Mouse (Mus musculus): ENCODE results near the gene C1qtnf1. TPM values are rescaled to one million over a fixed set of nuclear protein-coding genes. Genes with fewer than 3 reads are reported as not detected.

The C1qtnf1 gene
- total RNA-seq, 2 experiments from 2014 or later: 3.3 to 4.8 TPM

GRCm38 (mm10) chr11:118445843-118446242 lies 17.8 kb downstream of the C1qtnf1 start:
- peak; percentile 58 to 74 for DNase-seq (ENCODE audit: extremely low spot score in 1 of 2, low spot score in 2 of 2)
- no peak overlapping the region for H3K27ac ChIP-seq
- intact Hi-C loops (cut with DNase I): loop anchor here (1.0 to 2.0 kb wide), 2 partner anchors 45 to 293 kb away; no protein-coding TSS in a partner anchor
- no peak overlapping the region for H3K4me3 ChIP-seq
- TF ChIP-seq CTCF (IDR thresholded peaks at IDR 0.05): peak; percentile 98

GRCm38 (mm10) chr11:118447346-118447745 lies 19.3 kb downstream of the C1qtnf1 start:
- intact Hi-C loops (cut with DNase I): loop anchor here (2.0 kb wide), 1 partner anchor 43 kb away; no protein-coding TSS in a partner anchor
- no peak for TF ChIP-seq CTCF (IDR thresholded peaks at IDR 0.05)
- DNase-seq (ENCODE audit: extremely low spot score in 1 of 2, low spot score in 2 of 2): no peak
- H3K4me3 ChIP-seq: no peak overlapping the region
- H3K27ac ChIP-seq: no peak overlapping the region

GRCm38 (mm10) chr11:118448385-118448784 lies 20.4 kb downstream of the C1qtnf1 start:
- Histone ChIP-seq H3K27ac (no peak overlapping the region), H3K4me3 (no peak overlapping the region)
- DNase-seq (ENCODE audit: extremely low spot score in 1 of 2, low spot score in 2 of 2): no peak
- TF ChIP-seq CTCF (IDR thresholded peaks at IDR 0.05): no peak
- intact Hi-C loops (cut with DNase I): no loop called here

GRCm38 (mm10) chr11:118451211-118451610 lies 23.2 kb downstream of the C1qtnf1 start:
- intact Hi-C loops (cut with DNase I): no loop called here
- TF ChIP-seq CTCF (IDR thresholded peaks at IDR 0.05): no peak
- no peak for DNase-seq (ENCODE audit: extremely low spot score in 1 of 2, low spot score in 2 of 2)
- H3K4me3 ChIP-seq: no peak overlapping the region
- H3K27ac ChIP-seq: no peak overlapping the region

- no peak for DNase-seq (ENCODE audit: extremely low spot score in 1 of 2, low spot score in 2 of 2)
- no peak for TF ChIP-seq CTCF (IDR thresholded peaks at IDR 0.05)
- intact Hi-C loops (cut with DNase I): no loop called here
- H3K4me3 ChIP-seq: no peak overlapping the region
- H3K27ac ChIP-seq: no peak overlapping the region
Observed at GRCm38 (mm10) chr11:118452955-118453354, 25.0 kb downstream of the C1qtnf1 start.

GRCm38 (mm10) chr11:118453886-118454671 lies 26.1 kb downstream of the C1qtnf1 start:
- H3K27ac ChIP-seq: no peak overlapping the region
- intact Hi-C loops (cut with DNase I): no loop called here
- no peak overlapping the region for H3K4me3 ChIP-seq
- no peak for DNase-seq (ENCODE audit: extremely low spot score in 1 of 2, low spot score in 2 of 2)
- TF ChIP-seq CTCF (IDR thresholded peaks at IDR 0.05): no peak; the same call in 1 of the 2 replicates

- H3K27ac ChIP-seq: no peak overlapping the region
- no peak for TF ChIP-seq CTCF (IDR thresholded peaks at IDR 0.05)
- no peak for DNase-seq (ENCODE audit: extremely low spot score in 1 of 2, low spot score in 2 of 2)
- intact Hi-C loops (cut with DNase I): no loop called here
- H3K4me3 ChIP-seq: no peak overlapping the region
Observed at GRCm38 (mm10) chr11:118455788-118456187, 27.8 kb downstream of the C1qtnf1 start.

- no peak overlapping the region for H3K4me3 ChIP-seq
- H3K27ac ChIP-seq: peak overlapping the region; percentile 32; the same call in 1 of the 2 replicates
- TF ChIP-seq CTCF (IDR thresholded peaks at IDR 0.05): no peak
- DNase-seq (ENCODE audit: extremely low spot score in 1 of 2, low spot score in 2 of 2): peak; percentile 46 to 59
- intact Hi-C loops (cut with DNase I): no loop called here
Observed at GRCm38 (mm10) chr11:118456937-118457336, 28.9 kb downstream of the C1qtnf1 start.

- no peak for TF ChIP-seq CTCF (IDR thresholded peaks at IDR 0.05)
- no peak overlapping the region for H3K4me3 ChIP-seq
- intact Hi-C loops (cut with DNase I): no loop called here
- no peak for DNase-seq (ENCODE audit: extremely low spot score in 1 of 2, low spot score in 2 of 2)
- H3K27ac ChIP-seq: no peak overlapping the region
Observed at GRCm38 (mm10) chr11:118459051-118459450, 31.0 kb downstream of the C1qtnf1 start.

- H3K27ac ChIP-seq: no peak overlapping the region
- intact Hi-C loops (cut with DNase I): no loop called here
Observed at GRCm38 (mm10) chr11:118459536-118459935, 31.5 kb downstream of the C1qtnf1 start.

GRCm38 (mm10) chr11:118460280-118460679 lies 32.3 kb downstream of the C1qtnf1 start:
- peak; percentile 64 for TF ChIP-seq CTCF (IDR thresholded peaks at IDR 0.05)
- Histone ChIP-seq H3K27ac (no peak overlapping the region), H3K4me3 (no peak overlapping the region)
- intact Hi-C loops (cut with DNase I): no loop called here
- no peak for DNase-seq (ENCODE audit: extremely low spot score in 1 of 2, low spot score in 2 of 2)

More at GRCm38 (mm10) chr11:118459536-118459935, 31.5 kb downstream of the C1qtnf1 start:
- no peak for DNase-seq (ENCODE audit: extremely low spot score in 1 of 2, low spot score in 2 of 2)
- no peak for TF ChIP-seq CTCF (IDR thresholded peaks at IDR 0.05)
- H3K4me3 ChIP-seq: no peak overlapping the region

- H3K27ac ChIP-seq: no peak overlapping the region
- no peak for DNase-seq (ENCODE audit: extremely low spot score in 1 of 2, low spot score in 2 of 2)
- H3K4me3 ChIP-seq: no peak overlapping the region
- TF ChIP-seq CTCF (IDR thresholded peaks at IDR 0.05): no peak
- intact Hi-C loops (cut with DNase I): no loop called here
Observed at GRCm38 (mm10) chr11:118467441-118468035, 39.5 kb downstream of the C1qtnf1 start.

Measured in left cerebral cortex, adult 2 months (tissue).